Mouse (Mus musculus) NIH3T3 (cell line): ENCODE measurements around the gene Uhrf1bp1.

Experiments
- DNase-seq: peaks from one replicate; pipeline ENCODE4 v3.0.0-alpha.2; 2012; ENCODE audit warnings: low read depth

Gene Uhrf1bp1

GRCm38 (mm10) chr17:27839469-27840252, 16.6 kb upstream of the Uhrf1bp1 start:
- DNase-seq = peak; percentile 97

- DNase-seq = no peak
Observed at GRCm38 (mm10) chr17:27848351-27848750, 7.9 kb upstream of the Uhrf1bp1 start.

- no peak for DNase-seq
Observed at GRCm38 (mm10) chr17:27851076-27851475, 5.2 kb upstream of the Uhrf1bp1 start.

GRCm38 (mm10) chr17:27856798-27857648, 782 bp downstream of the Uhrf1bp1 start:
- DNase-seq = peak; percentile 74

- no peak for DNase-seq
Observed at GRCm38 (mm10) chr17:27857649-27858475, 1.6 kb downstream of the Uhrf1bp1 start.

GRCm38 (mm10) chr17:27859131-27859530, 2.9 kb downstream of the Uhrf1bp1 start:
- no peak for DNase-seq

- DNase-seq = peak; percentile 42
Observed at GRCm38 (mm10) chr17:27865461-27865860, 9.2 kb downstream of the Uhrf1bp1 start.

GRCm38 (mm10) chr17:27866737-27867136, 10.5 kb downstream of the Uhrf1bp1 start:
- DNase-seq = no peak

GRCm38 (mm10) chr17:27871851-27872250, 15.6 kb downstream of the Uhrf1bp1 start:
- peak; percentile 70 for DNase-seq

- no peak for DNase-seq
Observed at GRCm38 (mm10) chr17:27873583-27873982, 17.3 kb downstream of the Uhrf1bp1 start.

- DNase-seq = no peak
Observed at GRCm38 (mm10) chr17:27874510-27874909, 18.3 kb downstream of the Uhrf1bp1 start.

- DNase-seq = peak; percentile 63
Observed at GRCm38 (mm10) chr17:27881518-27881917, 25.3 kb downstream of the Uhrf1bp1 start.

- no peak for DNase-seq
Observed at GRCm38 (mm10) chr17:27883129-27883528, 26.9 kb downstream of the Uhrf1bp1 start.

- no peak for DNase-seq
Observed at GRCm38 (mm10) chr17:27883994-27884393, 27.8 kb downstream of the Uhrf1bp1 start.

GRCm38 (mm10) chr17:27886499-27887210, 30.4 kb downstream of the Uhrf1bp1 start:
- no peak for DNase-seq

GRCm38 (mm10) chr17:27907512-27908205, 51.4 kb downstream of the Uhrf1bp1 start:
- DNase-seq = peak; percentile 98

GRCm38 (mm10) chr17:27908206-27908887, 52.1 kb downstream of the Uhrf1bp1 start:
- DNase-seq = no peak

- peak; percentile 89 for DNase-seq
Observed at GRCm38 (mm10) chr17:27908888-27909621, 52.8 kb downstream of the Uhrf1bp1 start, which contains the start of gene Anks1. Gene Anks1 (plus strand): TSS chr17:27909306.
